Mouse (Mus musculus): ENCODE measurements around the gene St6gal1. TPM values are rescaled to one million over a fixed set of nuclear protein-coding genes. Genes with fewer than 3 reads are reported as not detected.

The St6gal1 gene
- polyA plus RNA-seq, 1 experiment from 2014 or later, result 63.1 TPM

GRCm38 (mm10) chr16:23364328-23364990 is 139.9 kb downstream of the St6gal1 start:
- ChIA-PET POLR2A (no interaction called here), CTCF (no interaction called here)
- no peak for TF ChIP-seq CTCF (IDR thresholded peaks at IDR 0.05)
- no peak for DNase-seq (ENCODE audit: low read depth, low spot score)
- no peak for ATAC-seq
- in situ Hi-C loops (cut with MboI; ENCODE audit: low pct_unique_long_range_greater_than_20kb), result no loop called here
- no peaks in the 10 kb centered on the region for H3K27me3 ChIP-seq

GRCm38 (mm10) chr16:23369124-23369523 is 144.6 kb downstream of the St6gal1 start:
- ATAC-seq, result no peak
- DNase-seq (ENCODE audit: low read depth, low spot score), result no peak
- TF ChIP-seq CTCF (IDR thresholded peaks at IDR 0.05), result no peak
- ChIA-PET CTCF (no interaction called here), POLR2A (no interaction called here)
- no peaks in the 10 kb centered on the region for H3K27me3 ChIP-seq
- in situ Hi-C loops (cut with MboI; ENCODE audit: low pct_unique_long_range_greater_than_20kb), result no loop called here

- ATAC-seq (no peak), DNase-seq (ENCODE audit: low read depth, low spot score) (no peak)
- in situ Hi-C loops (cut with MboI; ENCODE audit: low pct_unique_long_range_greater_than_20kb), result no loop called here
- POLR2A ChIA-PET, result no interaction called here
- no peak for TF ChIP-seq CTCF (IDR thresholded peaks at IDR 0.05)
- no peaks in the 10 kb centered on the region for H3K27me3 ChIP-seq
- CTCF ChIA-PET, result no interaction called here
Measured at GRCm38 (mm10) chr16:23370724-23371123, 146.2 kb downstream of the St6gal1 start.

GRCm38 (mm10) chr16:23372340-23372739 is 147.8 kb downstream of the St6gal1 start:
- in situ Hi-C loops (cut with MboI; ENCODE audit: low pct_unique_long_range_greater_than_20kb), result no loop called here
- DNase-seq (ENCODE audit: low read depth, low spot score) (no peak), ATAC-seq (no peak)
- H3K27me3 ChIP-seq, result no peaks in the 10 kb centered on the region
- ChIA-PET POLR2A (no interaction called here), CTCF (interaction anchor here (1.4 to 1.7 kb wide), 2 partner anchors 16 to 18 kb away, joined by 3 read pairs; no protein-coding TSS in a partner anchor)
- no peak for TF ChIP-seq CTCF (IDR thresholded peaks at IDR 0.05)

GRCm38 (mm10) chr16:23374068-23374467 is 149.5 kb downstream of the St6gal1 start:
- POLR2A ChIA-PET, result no interaction called here
- no peak for ATAC-seq
- in situ Hi-C loops (cut with MboI; ENCODE audit: low pct_unique_long_range_greater_than_20kb), result no loop called here
- CTCF ChIA-PET, result interaction anchor here (1.7 kb wide), 1 partner anchor 20 kb away, joined by 3 read pairs; no protein-coding TSS in a partner anchor
- DNase-seq (ENCODE audit: low read depth, low spot score), result no peak
- no peak for TF ChIP-seq CTCF (IDR thresholded peaks at IDR 0.05)
- no peaks in the 10 kb centered on the region for H3K27me3 ChIP-seq

GRCm38 (mm10) chr16:23374938-23375337 is 150.4 kb downstream of the St6gal1 start:
- no peak for TF ChIP-seq CTCF (IDR thresholded peaks at IDR 0.05)
- CTCF ChIA-PET, result no interaction called here
- POLR2A ChIA-PET, result no interaction called here
- in situ Hi-C loops (cut with MboI; ENCODE audit: low pct_unique_long_range_greater_than_20kb), result no loop called here
- no peaks in the 10 kb centered on the region for H3K27me3 ChIP-seq
- ATAC-seq (peak; percentile 31), DNase-seq (ENCODE audit: low read depth, low spot score) (no peak)

GRCm38 (mm10) chr16:23376189-23376588 is 151.6 kb downstream of the St6gal1 start:
- ChIA-PET CTCF (interaction anchor here (1.1 kb wide), 1 partner anchor 116 kb away, joined by 3 read pairs; no protein-coding TSS in a partner anchor), POLR2A (interaction anchor here (0.6 kb wide), 2 partner anchors 104 to 123 kb away, joined by 3 to 4 read pairs; no protein-coding TSS in a partner anchor)
- TF ChIP-seq CTCF (IDR thresholded peaks at IDR 0.05), result no peak
- DNase-seq (ENCODE audit: low read depth, low spot score) (no peak), ATAC-seq (no peak)
- in situ Hi-C loops (cut with MboI; ENCODE audit: low pct_unique_long_range_greater_than_20kb), result no loop called here
- no peaks in the 10 kb centered on the region for H3K27me3 ChIP-seq

GRCm38 (mm10) chr16:23379536-23380230 is 155.1 kb downstream of the St6gal1 start:
- ATAC-seq, result no peak
- ChIA-PET CTCF (interaction anchor here (1.0 to 1.2 kb wide), 2 partner anchors 12 to 38 kb away, joined by 3 read pairs; no protein-coding TSS in a partner anchor), POLR2A (no interaction called here)
- H3K27me3 ChIP-seq, result no peaks in the 10 kb centered on the region
- TF ChIP-seq CTCF (IDR thresholded peaks at IDR 0.05), result no peak
- in situ Hi-C loops (cut with MboI; ENCODE audit: low pct_unique_long_range_greater_than_20kb), result no loop called here
- DNase-seq (ENCODE audit: low read depth, low spot score), result no peak

GRCm38 (mm10) chr16:23384304-23384703 is 159.8 kb downstream of the St6gal1 start:
- in situ Hi-C loops (cut with MboI; ENCODE audit: low pct_unique_long_range_greater_than_20kb), result no loop called here
- POLR2A ChIA-PET, result no interaction called here
- CTCF ChIA-PET, result no interaction called here
- ATAC-seq (no peak), DNase-seq (ENCODE audit: low read depth, low spot score) (no peak)
- TF ChIP-seq CTCF (IDR thresholded peaks at IDR 0.05), result no peak
- H3K27me3 ChIP-seq, result no peaks in the 10 kb centered on the region

- no peak for ATAC-seq
- H3K27me3 ChIP-seq, result no peaks in the 10 kb centered on the region
- TF ChIP-seq CTCF (IDR thresholded peaks at IDR 0.05), result no peak
- no peak for DNase-seq (ENCODE audit: low read depth, low spot score)
- ChIA-PET POLR2A (no interaction called here), CTCF (no interaction called here)
- in situ Hi-C loops (cut with MboI; ENCODE audit: low pct_unique_long_range_greater_than_20kb), result no loop called here
Measured at GRCm38 (mm10) chr16:23397931-23398330, 173.4 kb downstream of the St6gal1 start.

GRCm38 (mm10) chr16:23401463-23401862 is 176.9 kb downstream of the St6gal1 start:
- DNase-seq (ENCODE audit: low read depth, low spot score) (no peak), ATAC-seq (no peak)
- no peak for TF ChIP-seq CTCF (IDR thresholded peaks at IDR 0.05)
- ChIA-PET CTCF (interaction anchor here (1.6 to 2.4 kb wide), 3 partner anchors 70 to 250 kb away, joined by 3 to 9 read pairs (median 4); no protein-coding TSS in a partner anchor), POLR2A (no interaction called here)
- in situ Hi-C loops (cut with MboI; ENCODE audit: low pct_unique_long_range_greater_than_20kb), result loop anchor here (5.0 kb wide), 2 partner anchors 174 to 249 kb away; no protein-coding TSS in a partner anchor
- no peaks in the 10 kb centered on the region for H3K27me3 ChIP-seq
